Mouse (Mus musculus) testis, adult 2 months (tissue): Measurements from ENCODE around the gene Esrp2. TPM values are rescaled to one million over a fixed set of nuclear protein-coding genes. Genes with fewer than 3 reads are reported as not detected.

Experiments
- H3K27ac ChIP-seq: fragments of 200-500 bp; 2 replicates; pipeline ENCODE4 v1.5.1; 2012; ENCODE audit warnings: low read depth, low read length; ENCODE audit not compliant: control insufficient read depth, insufficient read depth
- H3K27me3 ChIP-seq: fragments of 200-500 bp; 2 replicates; pipeline ENCODE4 v1.6.1; 2012; ENCODE audit warnings: mild to moderate bottlenecking, low read length, moderate library complexity; ENCODE audit not compliant: control insufficient read depth, insufficient read depth
- H3K36me3 ChIP-seq: fragments of 200-500 bp; 2 replicates; pipeline ENCODE4 v1.6.1; 2012; ENCODE audit warnings: mild to moderate bottlenecking, low read length; ENCODE audit not compliant: control insufficient read depth, insufficient read depth
- H3K4me1 ChIP-seq: fragments of 200-500 bp; 2 replicates; pipeline ENCODE4 v1.6.1; 2012; ENCODE audit warnings: low read length; ENCODE audit not compliant: control insufficient read depth, insufficient read depth
- H3K4me3 ChIP-seq: fragments of 200-500 bp; 2 replicates; pipeline ENCODE4 v1.5.1; 2012; ENCODE audit warnings: low read depth, mild to moderate bottlenecking, low read length, moderate library complexity, mixed read lengths; ENCODE audit not compliant: control insufficient read depth
- CTCF ChIP-seq: fragments of 200-500 bp; IDR thresholded peaks from 2 replicates; pipeline ENCODE4 v1.5.1; 2012; ENCODE audit warnings: low read depth, mild to moderate bottlenecking, inconsistent platforms, low read length, moderate library complexity; ENCODE audit not compliant: control insufficient read depth, insufficient read depth, insufficient replicate concordance
- POLR2A ChIP-seq: fragments of 200-500 bp; IDR thresholded peaks from 2 replicates; pipeline ENCODE4 v1.6.1; 2012; ENCODE audit warnings: low read depth, mild to moderate bottlenecking, inconsistent platforms, low read length, moderate library complexity; ENCODE audit not compliant: control insufficient read depth
- polyA plus RNA-seq: library from polyadenylated mRNA; depleted of rRNA; stranded (reverse); fragments of >200 nt; gene quantifications from 2 replicates; pipeline ENCODE4 v1.2.3, GENCODE M21; 2012

Gene Esrp2
- polyA plus RNA-seq, 1 experiment = 0.84 TPM

DNA sequence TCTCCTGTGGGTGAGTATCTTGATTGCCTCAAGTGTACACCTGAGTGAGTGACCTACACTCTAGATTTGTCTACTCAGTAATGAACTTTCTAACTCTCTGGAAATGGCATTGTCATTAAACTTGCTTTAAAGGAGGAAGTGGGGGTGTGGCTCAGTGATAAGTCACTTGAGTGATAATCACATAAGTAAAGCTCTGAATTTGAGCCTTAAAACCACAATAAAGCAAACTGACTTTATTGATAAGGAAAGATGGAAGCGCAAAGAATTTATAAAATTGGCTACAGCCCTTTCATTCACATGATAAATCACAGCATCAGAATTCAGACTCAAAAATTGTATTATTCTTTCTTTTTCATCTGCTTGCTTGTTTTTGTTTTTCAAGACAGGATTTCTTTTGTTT is 20.6 kb upstream of the Esrp2 start:
- no peak overlapping the region for H3K27ac ChIP-seq
- H3K4me1 ChIP-seq = no peaks in the 10 kb centered on the region; the same call in 1 of the 2 replicates
- no peak overlapping the region for H3K4me3 ChIP-seq
- no peaks in the 10 kb centered on the region for H3K27me3 ChIP-seq
- no peaks in the 10 kb centered on the region for H3K36me3 ChIP-seq
- TF ChIP-seq CTCF = no peak
- no peak for TF ChIP-seq POLR2A

DNA sequence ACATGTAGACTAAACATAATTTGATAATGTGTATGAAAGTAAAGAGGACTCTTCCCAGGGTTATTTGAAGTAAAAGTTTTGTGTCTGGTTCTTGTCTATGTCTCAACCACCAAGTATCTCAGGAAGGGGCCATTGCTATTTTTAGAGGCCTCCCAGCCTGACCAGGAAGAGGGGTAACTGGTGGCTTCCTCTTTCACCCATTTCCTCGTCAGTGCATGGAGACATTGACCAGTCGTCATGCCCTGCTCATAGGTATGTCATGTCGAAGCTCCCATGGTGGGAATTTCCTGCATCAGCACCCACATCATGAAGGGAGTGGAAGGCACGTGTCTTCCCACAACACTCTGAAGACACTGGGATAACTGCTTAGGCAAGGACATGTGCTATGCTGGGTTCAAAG is 16.1 kb upstream of the Esrp2 start:
- Histone ChIP-seq H3K36me3 (no peaks in the 10 kb centered on the region), H3K4me1 (peaks cover 13% of the 10 kb centered on the region), H3K4me3 (no peak overlapping the region), H3K27ac (no peak overlapping the region), H3K27me3 (no peaks in the 10 kb centered on the region)
- no peak for TF ChIP-seq POLR2A
- TF ChIP-seq CTCF = no peak

- Histone ChIP-seq H3K27me3 (no peaks in the 10 kb centered on the region), H3K36me3 (no peaks in the 10 kb centered on the region), H3K4me1 (peaks cover 13% of the 10 kb centered on the region), H3K27ac (no peak overlapping the region; the same call in 1 of the 2 replicates), H3K4me3 (peak overlapping the region; percentile 78; the same call in 1 of the 2 replicates)
- TF ChIP-seq CTCF (no peak), POLR2A (no peak)
Measured at GRCm38 (mm10) chr8:106151041-106151440, 14.3 kb upstream of the Esrp2 start.

GRCm38 (mm10) chr8:106150653-106151000 is 13.9 kb upstream of the Esrp2 start:
- Histone ChIP-seq H3K4me1 (peaks cover 13% of the 10 kb centered on the region), H3K27me3 (no peaks in the 10 kb centered on the region), H3K27ac (peak overlapping the region; percentile 20), H3K36me3 (no peaks in the 10 kb centered on the region), H3K4me3 (peak overlapping the region; percentile 78)
- TF ChIP-seq POLR2A (no peak), CTCF (no peak)

GRCm38 (mm10) chr8:106149801-106150652 is 13.3 kb upstream of the Esrp2 start, which contains the start of gene Pla2g15:
Gene Pla2g15, plus strand, starts transcription at chr8:106150399.
- Histone ChIP-seq H3K36me3 (no peaks in the 10 kb centered on the region), H3K4me1 (peaks cover 13% of the 10 kb centered on the region), H3K27me3 (no peaks in the 10 kb centered on the region), H3K27ac (peak within 1 kb of the TSS; percentile 45), H3K4me3 (peak within 1 kb of the TSS; percentile 78)
- TF ChIP-seq CTCF (no peak), POLR2A (peak; percentile 13; the same call in 1 of the 2 replicates)

DNA sequence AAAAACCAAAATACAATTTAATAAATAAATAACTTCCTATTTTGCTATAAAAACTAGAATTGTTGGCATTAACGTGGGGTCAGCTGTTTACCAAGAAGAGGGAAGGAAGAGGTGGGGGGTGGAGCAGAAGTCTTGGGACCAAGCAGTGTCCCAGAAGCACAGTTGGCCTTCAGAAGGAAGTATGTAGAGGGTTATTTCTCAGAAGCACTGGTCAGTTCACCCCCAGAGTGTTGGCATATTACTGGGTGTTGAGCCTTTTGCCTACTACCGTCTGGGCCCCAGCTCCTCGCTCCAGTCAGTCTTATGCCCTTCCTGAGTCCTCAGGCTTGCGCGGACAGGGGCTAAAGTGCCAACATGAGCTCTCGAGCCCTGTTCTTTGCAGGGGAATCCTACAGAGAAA is 12.3 kb upstream of the Esrp2 start:
- Histone ChIP-seq H3K36me3 (no peaks in the 10 kb centered on the region), H3K4me3 (no peak overlapping the region), H3K27me3 (no peaks in the 10 kb centered on the region), H3K4me1 (peaks cover 13% of the 10 kb centered on the region), H3K27ac (peak overlapping the region; percentile 16; the same call in 1 of the 2 replicates)
- TF ChIP-seq CTCF (no peak), POLR2A (no peak)

- H3K27ac ChIP-seq = peak overlapping the region; percentile 68; the same call in 1 of the 2 replicates
- TF ChIP-seq POLR2A = no peak
- TF ChIP-seq CTCF = no peak
- H3K36me3 ChIP-seq = no peaks in the 10 kb centered on the region
- H3K4me3 ChIP-seq = no peak overlapping the region
- peaks cover 13% of the 10 kb centered on the region for H3K4me1 ChIP-seq
- no peaks in the 10 kb centered on the region for H3K27me3 ChIP-seq
Measured at GRCm38 (mm10) chr8:106147868-106148565, 11.2 kb upstream of the Esrp2 start.
